Mouse (Mus musculus) left cerebral cortex, adult 9 months (tissue): ENCODE data around the gene Tmem151a.

ENCODE experiments used
- DNase-seq, 2 experiments: peaks; one replicate each; pipeline ENCODE4 v3.0.0; 2022; ENCODE audit warnings: low spot score in 2 of 2

The Tmem151a gene

GRCm38 (mm10) chr19:5067867-5068569, 17.3 kb downstream of the Tmem151a start, which contains the start of gene Cd248:
Cd248 (plus strand) TSS chr19:5068078.
- no peak for DNase-seq

DNA sequence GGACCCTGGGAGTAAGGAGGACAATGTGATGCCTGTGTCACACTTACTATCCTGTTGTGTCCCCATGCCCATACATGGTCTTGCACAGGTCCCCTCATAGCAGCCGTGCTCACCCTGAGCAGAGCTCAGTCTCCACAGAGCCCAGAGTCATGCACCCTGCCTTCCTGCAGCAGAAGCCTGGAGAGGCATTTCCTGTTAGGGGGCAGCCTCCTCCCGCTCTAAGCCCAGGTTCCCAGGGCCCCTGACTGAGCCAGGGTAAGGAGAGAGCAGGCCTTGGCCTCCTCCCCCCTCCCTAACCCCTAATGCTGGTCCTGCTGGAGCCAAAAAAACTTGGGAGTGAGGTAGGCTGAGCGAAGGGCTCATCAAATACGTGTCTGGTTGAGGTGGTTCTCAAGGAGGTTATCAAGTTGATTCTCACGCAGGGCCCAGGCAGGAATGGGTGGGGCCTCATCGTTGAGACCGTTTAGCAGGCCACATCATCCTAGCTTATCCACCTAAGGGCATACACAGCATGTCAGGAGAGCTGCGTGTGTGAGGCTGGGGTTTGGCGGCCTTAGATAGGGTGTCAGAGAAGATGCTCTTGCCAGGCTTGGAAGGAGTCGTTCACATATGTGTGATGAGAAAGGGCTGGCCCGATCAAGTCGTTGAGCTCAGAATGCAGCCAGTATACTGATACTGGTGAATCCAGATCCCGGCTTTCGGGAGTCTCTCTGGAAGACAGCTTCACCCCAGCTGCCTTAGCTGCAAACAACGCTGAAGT, 18.1 kb downstream of the Tmem151a start:
- no peak for DNase-seq

DNA sequence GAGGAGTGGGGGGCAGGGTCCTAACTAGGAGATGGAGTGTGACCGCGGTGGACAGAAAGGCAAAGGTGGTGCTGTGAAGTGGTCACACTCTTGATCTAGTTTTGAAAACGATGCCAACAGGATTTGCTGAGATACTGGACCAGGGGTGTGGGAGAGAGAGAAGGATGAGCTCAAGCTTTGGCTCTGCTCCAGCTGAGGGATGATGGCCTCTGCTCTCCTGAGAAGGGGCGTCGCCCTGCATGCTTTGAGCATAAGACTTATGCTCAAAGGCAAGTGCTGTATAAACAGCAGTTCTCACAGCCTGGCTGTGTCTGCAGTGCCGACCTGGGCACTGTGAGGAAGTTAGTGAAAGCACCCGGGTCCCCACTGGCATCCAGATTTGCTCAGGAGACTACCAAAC, 20.2 kb downstream of the Tmem151a start:
- no peak for DNase-seq

DNA sequence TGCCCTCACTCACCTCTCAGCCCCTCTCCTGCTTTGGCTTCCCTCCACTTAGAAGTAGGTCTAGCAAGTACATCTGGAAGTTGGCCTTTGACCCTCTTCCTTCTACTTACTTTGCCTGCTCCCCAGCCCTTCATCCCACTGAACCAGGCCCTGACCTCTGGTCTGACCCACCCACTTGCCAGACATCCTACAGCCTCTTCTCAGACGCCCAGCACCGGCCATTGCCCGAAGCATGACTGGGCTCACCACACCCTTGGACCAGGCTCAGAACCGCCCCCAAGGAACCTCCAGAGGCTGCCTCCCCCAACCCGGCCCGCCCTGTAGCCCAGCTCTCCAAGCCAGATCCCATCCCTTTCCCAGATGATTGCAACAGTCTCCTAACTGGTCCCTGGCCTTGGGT, 22.9 kb downstream of the Tmem151a start:
- no peak for DNase-seq

GRCm38 (mm10) chr19:5062041-5062440, 23.3 kb downstream of the Tmem151a start:
- DNase-seq = no peak

DNA sequence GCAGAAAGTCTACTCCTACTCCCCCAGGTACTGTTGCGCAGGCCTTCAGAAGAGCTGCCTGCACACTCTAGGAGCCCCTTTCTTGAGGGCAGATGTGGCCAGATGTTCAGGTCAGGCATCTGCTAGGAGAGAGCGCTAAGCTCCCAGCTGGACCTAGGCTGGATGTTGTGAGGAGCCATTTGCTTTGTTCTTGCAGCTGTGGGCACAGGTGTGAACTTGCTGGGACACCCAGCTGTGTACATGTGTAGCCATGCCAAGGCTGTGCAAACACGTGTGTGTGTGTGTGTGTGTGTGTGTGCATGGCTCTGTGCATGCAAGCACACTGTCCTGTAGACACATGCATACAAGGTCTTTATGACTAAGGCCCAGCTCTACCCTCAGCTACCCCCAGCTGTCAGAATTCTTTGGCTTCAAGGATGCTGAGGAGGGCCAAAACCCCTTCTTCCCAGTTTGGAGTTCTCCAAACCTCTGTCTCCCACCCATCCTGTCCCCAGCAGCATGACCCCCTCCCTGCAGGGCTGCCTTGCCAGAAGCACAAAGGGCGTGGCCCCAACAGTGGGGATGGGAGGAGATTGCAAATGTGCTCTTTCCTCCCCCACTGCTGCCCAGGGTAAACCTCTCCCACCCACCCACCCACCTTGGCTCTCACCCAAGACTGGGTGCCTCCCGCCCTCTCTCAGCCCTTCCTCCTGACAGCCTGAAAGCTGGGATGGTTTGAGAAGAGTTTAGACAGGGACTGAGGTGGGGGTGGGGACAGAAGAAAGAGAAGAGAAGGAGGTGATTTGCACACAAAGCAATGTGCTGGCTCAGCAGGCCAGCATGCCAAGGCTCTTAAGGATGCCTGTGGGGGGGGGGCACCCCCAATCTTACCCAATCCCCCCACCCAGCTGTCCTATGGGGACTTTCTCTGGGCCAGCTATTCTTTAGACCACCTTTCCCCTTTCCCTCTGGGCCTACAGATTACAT, 24.7 kb downstream of the Tmem151a start:
- no peak for DNase-seq

DNA sequence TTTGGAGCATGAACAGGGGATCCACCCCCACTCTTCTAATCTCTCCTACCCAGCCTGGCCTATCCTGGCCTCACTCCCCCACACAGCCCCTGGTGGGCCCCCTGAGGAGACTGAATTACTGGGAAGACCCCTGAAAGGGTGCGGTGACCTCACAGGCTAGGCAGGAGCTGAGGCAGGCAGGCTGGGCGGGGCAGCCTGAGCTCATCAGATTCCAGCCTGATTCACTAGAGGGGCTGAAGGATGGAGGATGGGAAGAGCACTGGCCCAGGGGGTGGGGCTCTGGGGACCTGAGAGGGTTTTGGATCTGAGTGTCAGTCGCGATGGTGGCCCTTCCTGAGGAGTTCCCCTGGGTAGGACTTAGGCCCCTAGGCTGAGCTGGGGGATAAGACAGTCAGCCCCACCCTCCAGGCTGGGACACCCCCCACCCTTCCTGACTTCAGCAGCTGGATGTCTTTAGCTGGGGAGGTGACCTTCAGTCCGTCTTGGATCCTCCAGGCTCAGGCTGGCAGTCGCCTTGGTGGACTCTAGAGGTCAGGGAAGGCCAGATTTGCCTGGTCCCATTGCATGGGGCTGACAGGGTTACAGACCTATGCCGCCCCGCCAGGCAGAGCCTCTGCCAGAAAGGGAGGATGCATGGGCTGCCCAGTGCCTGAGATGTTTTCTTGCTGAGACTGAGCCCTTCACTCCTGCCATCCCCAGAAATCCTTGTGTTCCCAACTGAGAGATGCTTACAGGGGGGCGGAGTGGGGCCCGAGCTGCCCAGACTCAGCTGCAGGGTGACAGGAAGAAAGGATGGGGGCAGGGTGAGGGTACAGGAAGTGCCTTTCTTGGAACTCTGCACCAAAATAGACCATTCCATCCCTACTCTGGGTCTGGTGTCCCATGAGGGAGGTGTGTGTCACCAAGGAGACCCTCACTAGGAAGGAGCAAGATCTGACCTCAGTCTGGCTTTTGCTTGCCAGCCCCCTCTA, 26.2 kb downstream of the Tmem151a start:
- DNase-seq = no peak

DNA sequence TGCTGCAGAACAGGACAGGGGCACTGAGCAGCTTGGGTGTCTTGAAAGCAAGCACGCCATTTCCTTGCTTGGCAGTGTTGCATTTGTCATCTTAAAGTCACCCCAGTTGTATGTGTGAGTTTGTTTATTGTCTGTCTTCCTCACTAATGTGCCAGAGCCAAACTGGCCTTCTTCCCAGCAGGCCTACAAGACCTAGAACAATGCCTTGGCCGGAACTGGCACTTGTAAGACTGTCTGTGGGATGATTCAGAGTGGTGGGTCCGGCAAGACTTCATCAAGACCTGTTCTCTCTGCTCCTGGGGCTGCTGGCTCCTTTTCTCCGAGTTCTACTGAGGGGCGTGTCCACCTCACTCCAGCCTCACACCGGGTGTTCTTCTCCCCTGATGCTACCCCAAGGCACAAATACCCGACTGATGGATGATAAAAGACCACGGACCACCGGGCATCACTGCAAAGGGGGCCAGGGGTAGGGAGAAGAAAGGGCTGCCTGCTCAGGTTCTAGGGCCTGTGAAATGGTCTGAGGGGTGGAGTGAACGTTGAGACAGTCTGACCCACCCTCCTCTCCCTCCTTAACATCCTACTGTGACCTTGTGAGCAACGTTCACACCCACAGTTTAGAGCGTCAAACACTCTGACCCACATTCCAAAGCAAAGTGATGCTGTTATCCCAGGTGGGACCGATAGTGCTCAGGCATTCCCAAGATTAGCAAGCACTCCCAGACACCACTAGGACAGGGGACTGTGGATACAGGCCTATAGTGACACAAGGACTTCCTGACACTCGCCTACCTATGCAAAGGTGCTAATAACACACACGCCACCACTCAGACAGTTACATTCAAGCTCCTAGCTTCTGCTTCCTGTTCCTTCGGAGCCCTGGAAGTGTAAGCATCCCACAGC, 27.2 kb downstream of the Tmem151a start:
- no peak for DNase-seq

DNA sequence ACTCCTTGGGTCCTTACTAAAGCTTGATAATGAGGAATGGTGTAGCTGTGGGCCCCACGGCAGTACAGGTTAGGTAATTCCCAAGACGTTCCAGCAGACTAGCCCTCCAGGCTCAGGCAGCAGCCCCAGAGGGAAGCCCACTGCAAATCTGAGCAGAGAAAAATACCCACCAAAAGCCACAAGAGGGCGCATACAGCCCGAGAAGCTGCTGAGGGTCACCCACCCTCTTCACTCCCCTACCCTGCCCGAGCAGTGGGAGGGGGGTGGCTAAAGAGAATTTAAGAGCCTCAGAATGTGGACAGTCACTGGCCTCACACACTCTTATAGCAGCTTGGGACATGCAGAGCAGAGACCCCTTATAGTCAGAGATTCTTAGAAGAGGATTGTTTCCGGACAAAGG, 29.1 kb downstream of the Tmem151a start:
- no peak for DNase-seq

- no peak for DNase-seq
Observed at GRCm38 (mm10) chr19:5053909-5054308, 31.4 kb downstream of the Tmem151a start.

- no peak for DNase-seq
Observed at GRCm38 (mm10) chr19:5052853-5053252, 32.5 kb downstream of the Tmem151a start.

- no peak for DNase-seq
Observed at GRCm38 (mm10) chr19:5052166-5052822, 33.0 kb downstream of the Tmem151a start.

GRCm38 (mm10) chr19:5051515-5051914, 33.8 kb downstream of the Tmem151a start:
- DNase-seq = no peak

DNA sequence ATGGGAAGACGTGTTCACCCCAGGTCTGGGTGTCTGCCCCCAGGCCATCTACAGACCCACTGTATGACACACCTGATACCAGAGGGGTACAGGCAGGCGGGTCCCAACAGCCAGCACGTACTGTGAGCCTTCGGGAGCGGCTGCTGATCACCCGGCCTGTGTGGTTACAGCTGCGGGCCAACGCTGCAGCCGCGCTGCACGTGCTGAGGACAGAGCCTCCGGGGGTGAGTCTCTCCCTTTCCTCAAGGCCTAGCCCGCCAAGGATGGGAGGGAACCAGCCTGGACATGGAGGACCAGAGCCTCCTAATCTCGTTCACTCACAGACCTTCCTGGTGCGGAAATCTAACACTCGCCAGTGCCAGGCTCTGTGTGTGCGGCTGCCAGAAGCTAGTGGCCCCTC, 34.3 kb downstream of the Tmem151a start:
- no peak for DNase-seq

DNA sequence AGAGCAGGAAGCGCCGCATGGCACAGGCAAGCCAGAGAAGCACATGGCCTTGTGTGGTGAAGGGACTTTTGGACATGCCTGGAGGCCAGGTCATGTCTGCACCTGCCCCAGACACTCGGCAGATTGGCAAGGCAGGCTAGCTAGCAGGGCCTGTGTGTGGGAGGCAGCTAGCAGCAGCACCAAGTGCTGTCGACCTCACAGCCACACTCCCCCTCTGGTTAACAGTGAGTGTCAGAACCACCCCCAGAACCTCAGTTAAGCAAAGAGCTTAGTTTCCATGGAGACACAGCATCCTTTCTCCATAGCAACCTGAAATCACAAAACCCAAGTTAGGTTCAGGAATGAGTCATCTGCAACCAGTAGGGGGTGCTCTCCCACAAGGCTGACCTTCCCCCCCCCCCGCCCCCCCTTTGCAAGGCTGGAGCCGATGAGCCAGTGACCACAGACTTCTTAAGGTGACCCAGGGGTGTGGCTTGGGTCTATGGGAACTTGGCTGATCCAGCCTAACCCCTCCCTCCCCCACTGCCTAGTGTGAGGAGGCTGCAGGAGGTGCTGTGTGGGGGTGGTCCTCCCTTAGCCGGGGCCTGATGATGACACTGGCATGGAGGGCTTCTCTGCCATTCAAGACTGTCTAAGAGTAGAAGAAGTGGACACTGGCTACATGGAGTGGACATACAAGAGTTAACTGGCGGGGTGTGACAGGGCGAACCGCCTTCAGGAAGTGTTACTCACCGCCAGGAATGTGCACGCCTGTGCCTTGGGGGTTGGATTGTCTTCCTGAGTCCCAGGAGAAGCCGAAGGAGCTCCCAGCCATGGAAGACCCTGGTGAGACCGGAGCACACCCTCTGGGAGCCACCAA, 35.1 kb downstream of the Tmem151a start, which contains the start of gene Rin1:
Rin1 (plus strand) TSS at position 435 of the 859 bp plus-strand sequence.
- peak; percentile 84 to 89 for DNase-seq

- DNase-seq = no peak
Observed at GRCm38 (mm10) chr19:5049325-5049724, 36.0 kb downstream of the Tmem151a start.

- DNase-seq = peak in 1 of 2 experiments; percentile 77
Observed at GRCm38 (mm10) chr19:5048138-5049056, 36.9 kb downstream of the Tmem151a start.
